Mouse (Mus musculus): ENCODE measurements at regions not wholly inside any gene's neighbourhood (a gene's known extent, or its start where the extent isn't known, plus 50 kb on each side); places are given as distances from the start of the nearest gene placed in this dataset.

GRCm38 (mm10) chr15:84616880-84617279, 52.5 kb upstream of the Prr5 start:
- peak; percentile 79 for DNase-seq

DNA sequence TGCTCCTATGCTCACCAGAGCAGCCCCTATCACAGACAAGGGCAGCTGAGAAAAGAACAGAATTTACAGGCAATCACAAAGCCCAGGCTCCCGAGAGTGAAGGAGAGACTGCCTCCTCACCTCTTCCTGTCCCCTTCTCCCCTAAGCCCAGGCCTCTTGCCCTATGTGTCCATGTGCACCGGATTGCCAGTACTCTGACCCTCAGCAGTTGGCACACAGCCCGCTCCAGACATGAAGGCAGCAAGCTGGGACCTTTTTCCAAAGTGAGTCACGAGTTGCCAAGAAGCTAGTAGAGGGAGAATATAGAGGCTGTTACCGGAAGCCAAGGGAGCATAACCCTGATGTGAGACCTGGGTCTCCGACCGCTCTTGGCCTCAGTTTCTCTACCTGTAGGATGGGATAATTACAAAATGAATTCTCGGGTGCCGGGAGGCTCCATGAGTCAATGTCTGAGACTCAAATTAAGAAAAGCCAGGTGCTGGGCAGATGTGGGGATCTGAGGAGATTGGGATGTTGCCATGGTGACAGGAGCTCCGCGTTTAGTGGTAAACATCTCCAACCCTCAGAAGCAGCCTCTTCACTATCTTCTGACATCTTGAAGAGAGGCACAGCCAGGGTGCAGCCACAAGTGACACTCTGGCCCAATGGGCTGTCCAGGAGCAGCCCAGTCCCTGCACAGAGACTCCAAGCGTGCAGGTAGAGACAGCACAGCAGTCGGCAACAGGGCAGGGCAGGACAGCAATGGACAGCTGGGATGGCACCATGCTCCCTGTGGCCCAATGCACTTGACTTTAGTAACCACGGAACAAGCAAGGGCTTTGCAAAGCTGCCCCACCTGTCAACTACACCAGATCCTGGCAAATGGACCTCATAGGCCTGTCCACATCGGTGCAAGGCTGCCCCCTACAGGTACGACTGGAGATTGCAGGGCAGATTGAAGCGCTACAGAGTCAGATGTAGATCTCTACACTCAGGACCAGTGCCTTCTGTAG, 55.6 kb upstream of the Prr5 start:
- DNase-seq: peak; percentile 93

- no peak for DNase-seq
Observed at GRCm38 (mm10) chr15:84612961-84613360, 55.3 kb upstream of the Rtl6 start.

GRCm38 (mm10) chr15:84609825-84610442, 52.3 kb upstream of the Rtl6 start:
- DNase-seq: peak; percentile 65

DNA sequence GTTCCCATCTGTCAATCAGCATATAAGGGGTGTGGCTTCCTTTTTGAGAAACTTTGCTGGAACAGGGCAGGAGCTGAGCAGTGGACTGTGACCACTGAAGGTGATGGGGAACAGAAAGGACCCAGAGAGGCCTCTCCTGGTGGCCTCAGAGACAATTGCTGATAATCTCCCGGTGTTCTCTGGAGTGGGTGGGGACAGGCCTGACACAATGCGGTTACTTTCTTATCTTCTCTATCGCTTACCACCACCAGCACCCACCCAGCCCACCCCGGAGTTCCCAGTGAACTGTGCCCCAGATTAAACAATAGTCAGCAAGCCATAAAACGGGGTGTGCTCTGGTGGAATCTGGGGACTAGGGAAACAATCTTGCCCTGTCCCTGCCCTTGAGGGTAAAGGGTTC, 51.4 kb upstream of the Rtl6 start:
- no peak for DNase-seq

All from right cerebral cortex, postnatal 14 days (tissue).